Mouse (Mus musculus): ENCODE results near the gene Gm10282. TPM values are rescaled to one million over a fixed set of nuclear protein-coding genes. Genes with fewer than 3 reads are reported as not detected.
A peak's percentile ranks its signal among the peaks of the same experiment; 100 is the strongest.

Gene Gm10282
- total RNA-seq, 2 experiments from 2014 or later, result 3.9 to 6.2 TPM

GRCm38 (mm10) chr8:72310849-72311506 is 5.9 kb upstream of the Gm10282 start:
- intact Hi-C loops (cut with DNase I), result no loop called here
- Histone ChIP-seq H3K4me3 (no peak overlapping the region), H3K27ac (peak overlapping the region; percentile 28; the same call in 1 of the 2 replicates)
- TF ChIP-seq CTCF (IDR thresholded peaks at IDR 0.05), result no peak
- peak; percentile 75 for DNase-seq (ENCODE audit: extremely low spot score in 1 of 2, low spot score in 2 of 2)

- DNase-seq (ENCODE audit: extremely low spot score in 1 of 2, low spot score in 2 of 2), result no peak
- intact Hi-C loops (cut with DNase I), result no loop called here
- Histone ChIP-seq H3K27ac (no peak overlapping the region), H3K4me3 (no peak overlapping the region)
- no peak for TF ChIP-seq CTCF (IDR thresholded peaks at IDR 0.05)
Measured at GRCm38 (mm10) chr8:72308276-72308675, 3.2 kb upstream of the Gm10282 start.

- Histone ChIP-seq H3K27ac (no peak overlapping the region), H3K4me3 (no peak overlapping the region)
- no peak for TF ChIP-seq CTCF (IDR thresholded peaks at IDR 0.05)
- no peak for DNase-seq (ENCODE audit: extremely low spot score in 1 of 2, low spot score in 2 of 2)
- intact Hi-C loops (cut with DNase I), result no loop called here
Measured at GRCm38 (mm10) chr8:72306913-72307312, 1.9 kb upstream of the Gm10282 start.

GRCm38 (mm10) chr8:72303633-72304032 is 1.4 kb downstream of the Gm10282 start:
- Histone ChIP-seq H3K27ac (peak overlapping the region; percentile 79), H3K4me3 (no peak overlapping the region)
- no peak for TF ChIP-seq CTCF (IDR thresholded peaks at IDR 0.05)
- intact Hi-C loops (cut with DNase I), result no loop called here
- peak in 1 of 2 experiments; percentile 22 for DNase-seq (ENCODE audit: extremely low spot score in 1 of 2, low spot score in 2 of 2)

GRCm38 (mm10) chr8:72302986-72303612 is 2.0 kb downstream of the Gm10282 start:
- H3K4me3 ChIP-seq, result no peak overlapping the region
- TF ChIP-seq CTCF (IDR thresholded peaks at IDR 0.05), result no peak
- intact Hi-C loops (cut with DNase I), result no loop called here
- peak overlapping the region; percentile 79 for H3K27ac ChIP-seq
- DNase-seq (ENCODE audit: extremely low spot score in 1 of 2, low spot score in 2 of 2), result no peak

- no peak overlapping the region for H3K4me3 ChIP-seq
- intact Hi-C loops (cut with DNase I), result no loop called here
- no peak for DNase-seq (ENCODE audit: extremely low spot score in 1 of 2, low spot score in 2 of 2)
- H3K27ac ChIP-seq, result no peak overlapping the region
- no peak for TF ChIP-seq CTCF (IDR thresholded peaks at IDR 0.05)
Measured at GRCm38 (mm10) chr8:72301497-72301896, 3.6 kb downstream of the Gm10282 start.

- intact Hi-C loops (cut with DNase I), result no loop called here
- peak overlapping the region; percentile 44 for H3K27ac ChIP-seq
- DNase-seq (ENCODE audit: extremely low spot score in 1 of 2, low spot score in 2 of 2), result no peak
- no peak overlapping the region for H3K4me3 ChIP-seq
- TF ChIP-seq CTCF (IDR thresholded peaks at IDR 0.05), result no peak; the same call in 1 of the 2 replicates
Measured at GRCm38 (mm10) chr8:72300654-72301400, 4.2 kb downstream of the Gm10282 start.

- DNase-seq (ENCODE audit: extremely low spot score in 1 of 2, low spot score in 2 of 2), result no peak
- TF ChIP-seq CTCF (IDR thresholded peaks at IDR 0.05), result no peak
- Histone ChIP-seq H3K4me3 (no peak overlapping the region), H3K27ac (no peak overlapping the region)
- intact Hi-C loops (cut with DNase I), result no loop called here
Measured at GRCm38 (mm10) chr8:72298928-72299327, 6.1 kb downstream of the Gm10282 start.

GRCm38 (mm10) chr8:72296561-72296960 is 8.5 kb downstream of the Gm10282 start:
- intact Hi-C loops (cut with DNase I), result no loop called here
- Histone ChIP-seq H3K4me3 (no peak overlapping the region), H3K27ac (no peak overlapping the region)
- no peak for DNase-seq (ENCODE audit: extremely low spot score in 1 of 2, low spot score in 2 of 2)
- TF ChIP-seq CTCF (IDR thresholded peaks at IDR 0.05), result no peak

- DNase-seq (ENCODE audit: extremely low spot score in 1 of 2, low spot score in 2 of 2), result peak; percentile 32
- H3K27ac ChIP-seq, result peak overlapping the region; percentile 71
- no peak for TF ChIP-seq CTCF (IDR thresholded peaks at IDR 0.05)
- intact Hi-C loops (cut with DNase I), result no loop called here
- no peak overlapping the region for H3K4me3 ChIP-seq
Measured at GRCm38 (mm10) chr8:72295679-72296078, 9.4 kb downstream of the Gm10282 start.

GRCm38 (mm10) chr8:72295125-72295524 is 9.9 kb downstream of the Gm10282 start:
- Histone ChIP-seq H3K4me3 (no peak overlapping the region), H3K27ac (peak overlapping the region; percentile 71)
- TF ChIP-seq CTCF (IDR thresholded peaks at IDR 0.05), result no peak
- intact Hi-C loops (cut with DNase I), result no loop called here
- DNase-seq (ENCODE audit: extremely low spot score in 1 of 2, low spot score in 2 of 2), result no peak

GRCm38 (mm10) chr8:72293309-72293708 is 11.8 kb downstream of the Gm10282 start:
- intact Hi-C loops (cut with DNase I), result no loop called here

More at GRCm38 (mm10) chr8:72293309-72293708, 11.8 kb downstream of the Gm10282 start:
- peak; percentile 21 for TF ChIP-seq CTCF (IDR thresholded peaks at IDR 0.05)
- DNase-seq (ENCODE audit: extremely low spot score in 1 of 2, low spot score in 2 of 2), result no peak
- H3K27ac ChIP-seq, result no peak overlapping the region
- H3K4me3 ChIP-seq, result no peak overlapping the region
